Mouse (Mus musculus) MEL (cell line): ENCODE results near the gene Acox3. TPM values are rescaled to one million over a fixed set of nuclear protein-coding genes. Genes with fewer than 3 reads are reported as not detected.

Experiments
- DNase-seq: peaks from one replicate; pipeline ENCODE4 v3.0.0; 2011; ENCODE audit warnings: low read depth, low spot score
- H3K27ac ChIP-seq: 2 replicates; pipeline ENCODE4 v1.5.1; 2012; ENCODE audit warnings: low read depth, mild to moderate bottlenecking, control low read depth, low read length, moderate library complexity; ENCODE audit not compliant: control insufficient read depth
- H3K27me3 ChIP-seq, 2 experiments: fragments of 150-350 bp in 1 of 2; sonication (generic) in 1 of 2; 2 replicates each; pipeline ENCODE4 v1.6.1; 2012; ENCODE audit warnings: low read length in 2 of 2, mild to moderate bottlenecking in 2 of 2, improper control_type of control experiment in 1 of 2, moderate library complexity in 1 of 2; ENCODE audit not compliant: insufficient read depth in 2 of 2, control insufficient read depth in 1 of 2
- H3K36me3 ChIP-seq, 2 experiments: 2 replicates each; pipeline ENCODE4 v1.6.1; 2012 to 2014; ENCODE audit warnings: low read length in 2 of 2, improper control_type of control experiment in 1 of 2, inconsistent platforms in 1 of 2, mild to moderate bottlenecking in 1 of 2; ENCODE audit not compliant: insufficient read depth in 2 of 2, control insufficient read depth in 1 of 2
- H3K4me1 ChIP-seq, 2 experiments: fragments of 150-350 bp in 1 of 2; sonication (generic) in 1 of 2; 2 replicates each; pipeline ENCODE4 v1.6.1; 2012; ENCODE audit warnings: low read length in 2 of 2, improper control_type of control experiment in 1 of 2, mild to moderate bottlenecking in 1 of 2; ENCODE audit not compliant: insufficient read depth in 2 of 2, control insufficient read depth in 1 of 2
- H3K4me3 ChIP-seq, 2 experiments: fragments of 150-350 bp in 1 of 2; sonication (generic) in 1 of 2; 2 replicates each; pipeline ENCODE4 v1.5.1; 2012; ENCODE audit warnings: low read depth in 2 of 2, low read length in 2 of 2, mild to moderate bottlenecking in 2 of 2, moderate library complexity in 2 of 2, control low read depth in 1 of 2, improper control_type of control experiment in 1 of 2; ENCODE audit not compliant: control insufficient read depth in 1 of 2, insufficient read depth in 1 of 2
- H3K79me2 ChIP-seq: 2 replicates; pipeline ENCODE4 v1.6.1; 2012; ENCODE audit warnings: mild to moderate bottlenecking, low read length, moderate library complexity; ENCODE audit not compliant: control insufficient read depth, poor library complexity, insufficient read depth
- H3K9ac ChIP-seq: 2 replicates; pipeline ENCODE4 v1.6.1; 2012; ENCODE audit warnings: low read depth, mild to moderate bottlenecking, control low read depth, low read length, moderate library complexity; ENCODE audit not compliant: control insufficient read depth, poor library complexity, severe bottlenecking
- H3K9me3 ChIP-seq: fragments of 150-350 bp; sonication (generic); replicated peaks from 2 replicates; pipeline ENCODE4 v1.6.1; 2012; ENCODE audit warnings: mild to moderate bottlenecking, low read length, improper control_type of control experiment, moderate library complexity; ENCODE audit not compliant: insufficient read depth
- BHLHE40 ChIP-seq: IDR thresholded peaks from 2 replicates; pipeline ENCODE4 v1.6.1; 2012; ENCODE audit warnings: low read depth, mild to moderate bottlenecking, inconsistent platforms, low read length, improper control_type of control experiment, borderline replicate concordance
- CHD1 ChIP-seq: IDR thresholded peaks from 2 replicates; pipeline ENCODE4 v1.6.1; 2012; ENCODE audit warnings: low read depth, mild to moderate bottlenecking, inconsistent platforms, low read length, improper control_type of control experiment
- CTCF ChIP-seq, 3 experiments: IDR thresholded peaks in 2 of 3; conservative IDR thresholded peaks in 1 of 3; 2 replicates each; pipeline ENCODE4 v1.5.1; 2011 to 2012; ENCODE audit warnings: low read length in 3 of 3, low read depth in 2 of 3, mild to moderate bottlenecking in 2 of 3, improper control_type of control experiment in 1 of 3, inconsistent platforms in 1 of 3, mixed read lengths in 1 of 3, moderate library complexity in 1 of 3; ENCODE audit not compliant: control insufficient read depth in 1 of 3, insufficient read depth in 1 of 3, poor library complexity in 1 of 3, severe bottlenecking in 1 of 3
- E2F4 ChIP-seq: IDR thresholded peaks from 2 replicates; pipeline ENCODE4 v1.6.1; 2011; ENCODE audit warnings: low read depth, low read length, improper control_type of control experiment, borderline replicate concordance
- GABPA ChIP-seq: IDR thresholded peaks from 2 replicates; pipeline ENCODE4 v1.6.1; 2012; ENCODE audit warnings: low read depth, mild to moderate bottlenecking, inconsistent platforms, low read length, improper control_type of control experiment, moderate library complexity
- HCFC1 ChIP-seq: IDR thresholded peaks from 2 replicates; pipeline ENCODE4 v1.6.1; 2012; ENCODE audit warnings: low read depth, mild to moderate bottlenecking, inconsistent platforms, low read length, improper control_type of control experiment, moderate library complexity
- JUND ChIP-seq: IDR thresholded peaks from 2 replicates; pipeline ENCODE4 v1.6.1; 2011; ENCODE audit warnings: low read depth, mild to moderate bottlenecking, improper control_type of control experiment, low read length
- MAX ChIP-seq: IDR thresholded peaks from 2 replicates; pipeline ENCODE4 v1.6.1; 2011; ENCODE audit warnings: low read length, improper control_type of control experiment
- MEF2A ChIP-seq: IDR thresholded peaks from 2 replicates; pipeline ENCODE4 v1.6.1; 2014; ENCODE audit warnings: low read depth, mild to moderate bottlenecking, inconsistent platforms, low read length, improper control_type of control experiment; ENCODE audit not compliant: poor library complexity, insufficient replicate concordance, severe bottlenecking; ENCODE audit errors: extremely low read depth
- MYB ChIP-seq: IDR thresholded peaks from 2 replicates; pipeline ENCODE4 v1.6.1; 2011; ENCODE audit warnings: mild to moderate bottlenecking, low read depth, low read length, improper control_type of control experiment
- MYC ChIP-seq: IDR thresholded peaks from 2 replicates; pipeline ENCODE4 v1.6.1; 2011; ENCODE audit warnings: low read depth, mild to moderate bottlenecking, low read length, improper control_type of control experiment, moderate library complexity
- NELFE ChIP-seq: IDR thresholded peaks from 2 replicates; pipeline ENCODE4 v1.6.1; 2011; ENCODE audit warnings: low read depth, low read length, improper control_type of control experiment
- NRF1 ChIP-seq: IDR thresholded peaks from 2 replicates; pipeline ENCODE4 v1.6.1; 2014; ENCODE audit warnings: low read depth, mild to moderate bottlenecking, inconsistent platforms, low read length, improper control_type of control experiment, moderate library complexity; ENCODE audit not compliant: poor library complexity, insufficient read depth, severe bottlenecking
- POLR2AphosphoS2 ChIP-seq: IDR thresholded peaks from 2 replicates; pipeline ENCODE4 v1.6.1; 2011; ENCODE audit warnings: low read length, improper control_type of control experiment
- TCF12 ChIP-seq: IDR thresholded peaks from 2 replicates; pipeline ENCODE4 v1.6.1; 2014; ENCODE audit warnings: low read depth, mild to moderate bottlenecking, inconsistent platforms, low read length, improper control_type of control experiment, moderate library complexity
- UBTF ChIP-seq: IDR thresholded peaks from 2 replicates; pipeline ENCODE4 v1.6.1; 2012; ENCODE audit warnings: low read depth, mild to moderate bottlenecking, inconsistent platforms, low read length, improper control_type of control experiment, moderate library complexity, borderline replicate concordance; ENCODE audit not compliant: insufficient read depth
- USF2 ChIP-seq, 2 experiments: IDR thresholded peaks; 2 replicates each; pipeline ENCODE4 v1.6.1; 2011 to 2012; ENCODE audit warnings: improper control_type of control experiment in 2 of 2, low read length in 2 of 2, borderline replicate concordance in 1 of 2, inconsistent platforms in 1 of 2, low read depth in 1 of 2, mild to moderate bottlenecking in 1 of 2; ENCODE audit not compliant: insufficient read depth in 1 of 2
- ZMIZ1 ChIP-seq: IDR thresholded peaks from 2 replicates; pipeline ENCODE4 v1.6.1; 2012; ENCODE audit warnings: low read depth, mild to moderate bottlenecking, inconsistent platforms, low read length, improper control_type of control experiment, moderate library complexity
- polyA plus RNA-seq, 2 experiments: library from polyadenylated mRNA; stranded (reverse) in 1 of 2; unstranded in 1 of 2; fragments of >175 nt in 1 of 2; fragments of >200 nt in 1 of 2; gene quantifications; 2 replicates each; pipeline versions ENCODE4 v1.2.1 to v1.2.4; 2012; ENCODE audit warnings: low replicate concordance in 2 of 2, low read depth in 1 of 2; ENCODE audit not compliant: insufficient read length in 2 of 2, insufficient read depth in 1 of 2, missing spikeins in 1 of 2
- total RNA-seq: library from RNA; depleted of rRNA; stranded (reverse); fragments of 300-350 nt; gene quantifications from 2 replicates; pipeline ENCODE4 v1.2.3, GENCODE M21; 2012

The Acox3 gene
- total and polyA plus RNA-seq, 3 experiments = 6.5 to 11.4 TPM; not detected in 1

DNA sequence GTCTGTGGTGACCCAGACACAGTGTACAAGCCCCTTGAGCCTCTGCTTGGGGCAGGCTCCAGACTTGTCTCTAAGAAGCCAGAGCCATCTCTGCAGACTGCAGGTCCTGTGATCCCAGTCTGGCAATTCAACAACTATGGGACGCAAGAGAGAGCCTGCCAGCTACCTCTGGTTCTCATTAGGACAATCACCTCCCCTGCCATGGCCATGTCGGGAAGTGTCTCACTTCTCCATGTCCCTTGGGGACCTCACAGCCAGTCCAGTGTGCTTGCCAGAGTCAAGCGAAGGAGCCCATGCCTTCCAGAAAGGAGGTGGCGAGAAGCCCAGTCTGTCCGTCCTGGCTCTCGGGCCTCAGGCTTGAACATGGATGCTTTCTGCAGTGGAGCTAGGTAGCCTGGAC, 50.0 kb downstream of the Acox3 start:
- Histone ChIP-seq H3K4me1 (no peaks in the 10 kb centered on the region), H3K9me3 (no peaks in the 10 kb centered on the region), H3K27ac (no peak overlapping the region), H3K4me3 (no peak overlapping the region), H3K9ac (no peak overlapping the region), H3K27me3 (no peaks in the 10 kb centered on the region), H3K79me2 (no peaks in the 10 kb centered on the region), H3K36me3 (no peaks in the 10 kb centered on the region)
- no peak for DNase-seq
- TF ChIP-seq BHLHE40 (no peak), MAX (no peak), GABPA (no peak), MYB (no peak), NELFE (no peak), CHD1 (no peak), MYC (no peak), MEF2A (no peak), USF2 (IDR thresholded peaks at IDR 0.05; ENCODE audit: borderline replicate concordance in 1 of 2, insufficient read depth in 1 of 2, low read depth in 1 of 2, low read length in 2 of 2) (no peak), E2F4 (no peak), ZMIZ1 (no peak), JUND (no peak), CTCF (IDR thresholded peaks at IDR 0.05 in 2 of 3, conservative IDR thresholded peaks at IDR 0.05 in 1 of 3; ENCODE audit: control insufficient read depth in 1 of 3, insufficient read depth in 1 of 3, low read depth in 2 of 3, low read length in 3 of 3, poor library complexity in 1 of 3, severe bottlenecking in 1 of 3) (no peak), HCFC1 (no peak), TCF12 (no peak), UBTF (no peak)

DNA sequence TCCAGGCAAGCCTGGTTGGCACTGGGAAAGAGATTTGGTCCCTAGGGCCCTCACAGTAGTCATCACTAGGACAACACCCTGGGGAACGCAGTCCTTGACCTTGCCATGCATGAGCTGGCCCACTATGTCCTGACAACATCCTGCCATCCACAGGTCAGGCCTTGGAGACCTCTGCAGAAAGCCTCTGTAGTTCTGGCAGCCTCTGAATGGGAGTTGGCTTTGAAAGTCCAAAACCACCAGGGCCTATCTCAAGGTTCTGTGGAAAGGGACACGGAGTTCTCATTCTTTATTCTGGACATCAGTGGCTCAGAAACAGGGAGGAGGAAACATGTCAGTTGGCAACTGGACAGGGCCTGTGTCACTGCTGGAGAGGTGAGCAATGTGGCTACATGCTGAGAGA, 53.2 kb downstream of the Acox3 start:
- Histone ChIP-seq H3K27ac (no peak overlapping the region), H3K4me3 (no peak overlapping the region), H3K4me1 (no peaks in the 10 kb centered on the region), H3K9ac (no peak overlapping the region), H3K36me3 (no peaks in the 10 kb centered on the region), H3K27me3 (no peaks in the 10 kb centered on the region), H3K79me2 (no peaks in the 10 kb centered on the region), H3K9me3 (no peaks in the 10 kb centered on the region)
- DNase-seq = no peak
- TF ChIP-seq NRF1 = no peak
- TF ChIP-seq POLR2AphosphoS2 = no peak
- no peak for TF ChIP-seq NELFE
